Mouse (Mus musculus): ENCODE results near the gene Apba3. TPM values are rescaled to one million over a fixed set of nuclear protein-coding genes. Genes with fewer than 3 reads are reported as not detected.

Apba3 gene
- total and polyA plus RNA-seq, 3 experiments: 68.9 to 73.2 TPM; not detected in 1

GRCm38 (mm10) chr10:81313581-81313980 lies 46.8 kb downstream of the Apba3 start:
- no peak for DNase-seq (ENCODE audit: low read depth, low spot score)
- TF ChIP-seq CHD1 (IDR thresholded peaks at IDR 0.05; ENCODE audit: low read depth, low read length) (no peak), SIN3A (IDR thresholded peaks at IDR 0.05; ENCODE audit: low read length) (no peak), TAL1 (IDR thresholded peaks at IDR 0.05; ENCODE audit: low read length) (no peak), MAX (IDR thresholded peaks at IDR 0.05; ENCODE audit: low read length) (no peak), GATA1 (IDR thresholded peaks at IDR 0.05; ENCODE audit: low read depth, low read length) (no peak), NRF1 (IDR thresholded peaks at IDR 0.05; ENCODE audit: insufficient read depth, low read depth, low read length, poor library complexity, severe bottlenecking) (no peak), MYC (IDR thresholded peaks at IDR 0.05; ENCODE audit: low read depth, low read length) (no peak), POLR2AphosphoS5 (IDR thresholded peaks at IDR 0.05; ENCODE audit: borderline replicate concordance, low read depth, low read length) (no peak), NELFE (IDR thresholded peaks at IDR 0.05; ENCODE audit: low read depth, low read length) (no peak), EP300 (IDR thresholded peaks at IDR 0.05; ENCODE audit: low read depth in 1 of 2, low read length in 2 of 2) (no peak), ZKSCAN1 (IDR thresholded peaks at IDR 0.05; ENCODE audit: low read depth, low read length) (no peak)
- Histone ChIP-seq H3K27ac (ENCODE audit: control insufficient read depth, low read depth, low read length) (no peak overlapping the region), H3K9me3 (replicated peaks; ENCODE audit: insufficient read depth, low read length) (no peaks in the 10 kb centered on the region), H3K4me1 (ENCODE audit: control insufficient read depth in 1 of 2, insufficient read depth in 2 of 2, low read length in 2 of 2) (peaks cover 0 to 2% of the 10 kb centered on the region in 2 experiments; a peak in 1 of 4 replicates), H3K27me3 (ENCODE audit: control insufficient read depth in 1 of 2, insufficient read depth in 2 of 2, low read length in 2 of 2) (no peaks in the 10 kb centered on the region), H3K4me3 (ENCODE audit: control insufficient read depth in 1 of 2, insufficient read depth in 1 of 2, low read depth in 2 of 2, low read length in 2 of 2) (no peak overlapping the region), H3K9ac (ENCODE audit: control insufficient read depth, low read depth, low read length, poor library complexity, severe bottlenecking) (no peak overlapping the region), H3K79me2 (ENCODE audit: control insufficient read depth, insufficient read depth, low read length, poor library complexity) (no peaks in the 10 kb centered on the region), H3K36me3 (ENCODE audit: control insufficient read depth in 1 of 2, insufficient read depth in 2 of 2, low read length in 2 of 2) (peaks cover 0 to 2% of the 10 kb centered on the region in 2 experiments; a peak in 1 of 4 replicates)

DNA sequence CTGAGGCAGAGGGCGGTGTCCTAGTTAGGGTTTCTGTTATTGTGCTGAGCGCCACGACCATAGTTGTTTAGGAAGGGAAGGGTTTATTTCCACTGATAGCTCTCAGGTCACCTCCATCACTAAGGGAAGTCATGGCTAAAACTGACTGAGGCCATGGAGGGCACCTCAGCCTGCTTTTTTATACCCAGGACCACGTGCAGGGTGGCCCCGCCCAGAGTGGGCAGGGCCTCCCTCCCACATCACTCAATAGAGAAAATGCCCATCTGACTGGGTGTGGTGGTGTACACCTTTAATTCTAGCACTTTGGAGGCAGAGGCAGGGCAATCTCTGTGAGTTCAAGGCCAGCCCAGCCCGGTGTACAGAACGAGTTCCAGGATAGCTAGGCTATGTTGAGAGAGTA lies 47.4 kb downstream of the Apba3 start:
- Histone ChIP-seq H3K4me3 (ENCODE audit: control insufficient read depth in 1 of 2, insufficient read depth in 1 of 2, low read depth in 2 of 2, low read length in 2 of 2) (no peak overlapping the region), H3K27me3 (ENCODE audit: control insufficient read depth in 1 of 2, insufficient read depth in 2 of 2, low read length in 2 of 2) (no peaks in the 10 kb centered on the region), H3K9me3 (replicated peaks; ENCODE audit: insufficient read depth, low read length) (no peaks in the 10 kb centered on the region), H3K9ac (ENCODE audit: control insufficient read depth, low read depth, low read length, poor library complexity, severe bottlenecking) (no peak overlapping the region), H3K79me2 (ENCODE audit: control insufficient read depth, insufficient read depth, low read length, poor library complexity) (no peaks in the 10 kb centered on the region), H3K36me3 (ENCODE audit: control insufficient read depth in 1 of 2, insufficient read depth in 2 of 2, low read length in 2 of 2) (peaks cover 2% of the 10 kb centered on the region in 2 experiments; a peak in 1 of 4 replicates), H3K4me1 (ENCODE audit: control insufficient read depth in 1 of 2, insufficient read depth in 2 of 2, low read length in 2 of 2) (peaks cover 0 to 8% of the 10 kb centered on the region in 2 experiments; a peak in 1 of 4 replicates), H3K27ac (ENCODE audit: control insufficient read depth, low read depth, low read length) (no peak overlapping the region)
- DNase-seq (ENCODE audit: low read depth, low spot score): no peak
- no peak for TF ChIP-seq POLR2A (IDR thresholded peaks at IDR 0.05; ENCODE audit: control insufficient read depth in 1 of 2, insufficient read depth in 1 of 2, low read depth in 1 of 2, low read length in 2 of 2, poor library complexity in 1 of 2)
- no peak for TF ChIP-seq SIN3A (IDR thresholded peaks at IDR 0.05; ENCODE audit: low read length)
- TF ChIP-seq BHLHE40 (IDR thresholded peaks at IDR 0.05; ENCODE audit: borderline replicate concordance, low read depth, low read length): no peak
- TF ChIP-seq UBTF (IDR thresholded peaks at IDR 0.05; ENCODE audit: borderline replicate concordance, insufficient read depth, low read depth, low read length): no peak
- TF ChIP-seq USF1 (IDR thresholded peaks at IDR 0.05; ENCODE audit: low read depth, low read length): 0 out of 2 replicates have a peak, but pooled peaks have one; percentile 34
- TF ChIP-seq RCOR1 (IDR thresholded peaks at IDR 0.05; ENCODE audit: low read depth, low read length): no peak
